Mouse (Mus musculus) olfactory bulb, adult 2 months (tissue): Measurements from ENCODE around the gene Cldn34c2.
"Not testable (repeated sequence)": the region's sequence is repeated elsewhere in the genome, so short reads cannot be mapped to it uniquely, and the experiment has no call there.

Experiments
- CTCF ChIP-seq: fragments of 200-500 bp; IDR thresholded peaks from 2 replicates; pipeline ENCODE4 v1.5.1; 2012; ENCODE audit warnings: low read depth, mild to moderate bottlenecking, low read length, moderate library complexity; ENCODE audit not compliant: insufficient read depth
- POLR2A ChIP-seq: fragments of 200-500 bp; IDR thresholded peaks from 2 replicates; pipeline ENCODE4 v1.6.1; 2012; ENCODE audit warnings: mild to moderate bottlenecking, low read depth, low read length, moderate library complexity; ENCODE audit not compliant: insufficient read depth

GRCm38 (mm10) chrX:123581400-123581799 lies at the start of gene Cldn34c2:
- not testable (repeated sequence) for TF ChIP-seq CTCF, POLR2A
